Mouse (Mus musculus) stomach, postnatal 0 days (tissue): Measurements from ENCODE around the gene Tenm4. TPM values are rescaled to one million over a fixed set of nuclear protein-coding genes. Genes with fewer than 3 reads are reported as not detected.

Experiments
- ATAC-seq: fragments of 200-750 bp; cut with Nextera tagmentation; 2 replicates; pipeline ENCODE4 v1.8.0; 2017; ENCODE audit not compliant: low FRiP score, low TSS enrichment
- DNase-seq: peaks from one replicate; pipeline ENCODE4 v3.0.0-alpha.2; 2016; ENCODE audit warnings: low spot score
- H3K27ac ChIP-seq: fragments of 300-500 bp; sonication (generic); replicated peaks from 2 replicates; pipeline ENCODE4 v1.5.1; 2014; ENCODE audit warnings: mild to moderate bottlenecking, control low read depth
- H3K27me3 ChIP-seq: fragments of 300-500 bp; sonication (generic); 2 replicates; pipeline ENCODE4 v1.6.1; 2014; ENCODE audit warnings: low read length; ENCODE audit not compliant: control insufficient read depth, insufficient read depth
- H3K36me3 ChIP-seq: fragments of 300-500 bp; sonication (generic); 2 replicates; pipeline ENCODE4 v1.6.1; 2014; ENCODE audit warnings: low read length, mixed read lengths; ENCODE audit not compliant: control insufficient read depth, insufficient read depth
- H3K4me1 ChIP-seq: fragments of 300-500 bp; sonication (generic); replicated peaks from 2 replicates; pipeline ENCODE4 v1.6.1; 2014; ENCODE audit warnings: antibody characterized with exemption; ENCODE audit not compliant: control insufficient read depth, insufficient read depth
- H3K4me2 ChIP-seq: fragments of 300-500 bp; sonication (generic); replicated peaks from 2 replicates; pipeline ENCODE4 v1.6.1; 2014; ENCODE audit warnings: low read depth, mild to moderate bottlenecking, control low read depth, moderate library complexity
- H3K4me3 ChIP-seq: fragments of 300-500 bp; sonication (generic); 2 replicates; pipeline ENCODE4 v1.5.1; 2014; ENCODE audit warnings: low read depth, low read length, control low read depth
- H3K9ac ChIP-seq: fragments of 300-500 bp; sonication (generic); 2 replicates; pipeline ENCODE4 v1.6.1; 2014; ENCODE audit warnings: mild to moderate bottlenecking, low read length, control low read depth, mixed read lengths
- H3K9me3 ChIP-seq: fragments of 300-500 bp; sonication (generic); 2 replicates; pipeline ENCODE4 v1.6.1; 2016; ENCODE audit warnings: low read length; ENCODE audit not compliant: control insufficient read depth
- CTCF ChIP-seq: IDR thresholded peaks from 2 replicates; pipeline ENCODE4 v1.5.1; 2016; ENCODE audit warnings: antibody characterized with exemption, low read depth, mild to moderate bottlenecking, moderate library complexity
- EP300 ChIP-seq: optimal IDR thresholded peaks from 2 replicates; pipeline ENCODE3; 2016; ENCODE audit warnings: antibody characterized with exemption
- WGBS: fragments of 180-500 bp; shearing (Covaris S2); extraction: QIAGEN DNeasy Blood & Tissue Kit; methylation state at CpG from one replicate; pipeline ENCODE4 v1.1.7; 2014; 5-methylcytosine and 5-hydroxymethylcytosine counted together
- polyA plus RNA-seq: library from polyadenylated mRNA; unstranded; fragments of >200 nt; fragmentation: Nextera tagmentation; extraction: Ambion mirVana; gene quantifications from 2 replicates; pipeline ENCODE4 v1.2.1, GENCODE M21; 2015

Gene Tenm4
- polyA plus RNA-seq, 1 experiment from 2014 or later: 7.2 TPM

- no peaks in the 10 kb centered on the region for H3K27me3 ChIP-seq
- WGBS: 94% methylated on average over 7 of the region's 7 CpGs
- ATAC-seq (no peak), DNase-seq (no peak)
- no peak overlapping the region for H3K4me3 ChIP-seq
- no peak overlapping the region for H3K9ac ChIP-seq
- no peaks in the 10 kb centered on the region for H3K36me3 ChIP-seq
- 0 out of 2 replicates have a peak, but pooled peaks cover under 1% of the 10 kb centered on the region for H3K4me1 ChIP-seq
- TF ChIP-seq EP300 (no peak), CTCF (no peak)
- H3K27ac ChIP-seq: no peak overlapping the region
- no peaks in the 10 kb centered on the region for H3K9me3 ChIP-seq
- no peak overlapping the region for H3K4me2 ChIP-seq
Measured at GRCm38 (mm10) chr7:96649171-96649570, 478.1 kb downstream of the Tenm4 start.

DNA sequence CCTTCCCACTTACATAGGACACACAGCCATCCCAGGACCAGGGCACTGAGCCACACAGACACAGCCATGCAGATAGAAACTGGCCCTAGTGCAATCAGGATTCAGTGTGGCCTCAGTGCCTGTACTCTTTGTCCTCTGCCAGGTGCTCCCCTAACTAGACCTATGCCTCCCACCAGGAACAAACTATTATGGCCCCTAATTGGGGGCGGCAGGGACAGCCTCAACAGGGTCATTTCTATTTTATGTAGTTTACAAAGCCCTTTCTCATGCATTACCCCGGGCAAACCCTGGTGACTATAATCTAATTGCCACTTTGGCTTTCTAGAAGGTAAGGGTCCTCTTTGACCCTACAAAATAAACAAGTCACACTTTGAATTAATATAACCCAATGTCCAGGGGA is 479.4 kb downstream of the Tenm4 start:
- no peak overlapping the region for H3K27ac ChIP-seq
- no peaks in the 10 kb centered on the region for H3K4me1 ChIP-seq
- TF ChIP-seq CTCF: no peak
- TF ChIP-seq EP300: no peak
- WGBS: 47% methylated on average over 2 of the region's 2 CpGs
- DNase-seq: no peak
- no peaks in the 10 kb centered on the region for H3K27me3 ChIP-seq
- H3K9ac ChIP-seq: no peak overlapping the region
- no peak overlapping the region for H3K4me2 ChIP-seq
- H3K4me3 ChIP-seq: no peak overlapping the region
- no peaks in the 10 kb centered on the region for H3K36me3 ChIP-seq
- no peak for ATAC-seq
- no peaks in the 10 kb centered on the region for H3K9me3 ChIP-seq

GRCm38 (mm10) chr7:96651055-96651454 is 480.0 kb downstream of the Tenm4 start:
- TF ChIP-seq CTCF (no peak), EP300 (no peak)
- no peak overlapping the region for H3K4me2 ChIP-seq
- no peaks in the 10 kb centered on the region for H3K36me3 ChIP-seq
- ATAC-seq (no peak), DNase-seq (no peak)
- no peak overlapping the region for H3K27ac ChIP-seq
- no peak overlapping the region for H3K4me3 ChIP-seq
- no peaks in the 10 kb centered on the region for H3K9me3 ChIP-seq
- H3K4me1 ChIP-seq: no peaks in the 10 kb centered on the region
- no peak overlapping the region for H3K9ac ChIP-seq
- WGBS: 62% methylated on average over 6 of the region's 6 CpGs
- no peaks in the 10 kb centered on the region for H3K27me3 ChIP-seq

DNA sequence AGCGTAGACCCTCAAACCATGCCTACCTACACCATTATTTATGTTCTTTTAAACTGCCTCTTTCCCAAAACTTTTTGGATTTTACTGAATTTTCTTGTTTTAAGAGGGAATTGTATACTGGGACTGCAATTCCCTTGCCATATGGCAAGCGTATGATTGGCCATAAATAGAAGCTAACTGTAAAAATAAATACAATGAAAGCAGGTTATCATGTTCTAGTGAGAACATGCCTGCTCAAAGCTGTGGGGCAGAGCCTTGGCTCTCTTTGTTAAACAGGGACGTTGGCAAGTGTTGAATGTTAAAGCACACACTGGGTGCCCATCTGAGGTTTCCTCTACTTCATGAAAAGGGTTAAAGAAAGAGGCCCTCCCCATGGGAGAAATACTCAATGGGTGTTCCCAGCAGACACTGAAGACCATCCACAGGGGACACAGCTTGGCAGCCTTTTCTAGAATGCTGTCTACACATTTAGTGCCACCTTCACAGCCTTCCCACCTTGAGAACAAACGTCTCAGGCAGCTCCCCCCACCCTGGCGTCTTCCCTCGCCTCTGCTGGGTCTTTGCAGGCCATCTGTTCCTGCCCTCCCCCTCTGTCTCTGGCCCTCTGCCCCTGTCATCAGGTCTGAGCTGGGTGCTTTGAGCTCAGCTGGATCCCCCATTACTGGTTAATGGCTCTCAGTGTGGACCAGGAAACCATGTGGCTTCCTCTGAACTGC is 480.7 kb downstream of the Tenm4 start:
- no peaks in the 10 kb centered on the region for H3K27me3 ChIP-seq
- no peaks in the 10 kb centered on the region for H3K36me3 ChIP-seq
- H3K4me3 ChIP-seq: no peak overlapping the region
- no peak overlapping the region for H3K4me2 ChIP-seq
- H3K9ac ChIP-seq: no peak overlapping the region
- H3K27ac ChIP-seq: no peak overlapping the region
- no peak for DNase-seq
- no peak for ATAC-seq
- no peaks in the 10 kb centered on the region for H3K9me3 ChIP-seq
- TF ChIP-seq EP300 (no peak), CTCF (no peak)
- 42% methylated on average over 6 of the region's 6 CpGs for WGBS
- H3K4me1 ChIP-seq: no peaks in the 10 kb centered on the region

GRCm38 (mm10) chr7:96652844-96653243 is 481.8 kb downstream of the Tenm4 start:
- H3K9me3 ChIP-seq: no peaks in the 10 kb centered on the region
- no peaks in the 10 kb centered on the region for H3K36me3 ChIP-seq
- no peak for DNase-seq
- no peak for TF ChIP-seq CTCF
- TF ChIP-seq EP300: no peak
- no peak overlapping the region for H3K27ac ChIP-seq
- 38% methylated on average over 3 of the region's 3 CpGs for WGBS
- H3K27me3 ChIP-seq: no peaks in the 10 kb centered on the region
- H3K9ac ChIP-seq: no peak overlapping the region
- H3K4me1 ChIP-seq: 0 out of 2 replicates have a peak, but pooled peaks cover 2% of the 10 kb centered on the region
- no peak for ATAC-seq
- no peak overlapping the region for H3K4me2 ChIP-seq
- no peak overlapping the region for H3K4me3 ChIP-seq

DNA sequence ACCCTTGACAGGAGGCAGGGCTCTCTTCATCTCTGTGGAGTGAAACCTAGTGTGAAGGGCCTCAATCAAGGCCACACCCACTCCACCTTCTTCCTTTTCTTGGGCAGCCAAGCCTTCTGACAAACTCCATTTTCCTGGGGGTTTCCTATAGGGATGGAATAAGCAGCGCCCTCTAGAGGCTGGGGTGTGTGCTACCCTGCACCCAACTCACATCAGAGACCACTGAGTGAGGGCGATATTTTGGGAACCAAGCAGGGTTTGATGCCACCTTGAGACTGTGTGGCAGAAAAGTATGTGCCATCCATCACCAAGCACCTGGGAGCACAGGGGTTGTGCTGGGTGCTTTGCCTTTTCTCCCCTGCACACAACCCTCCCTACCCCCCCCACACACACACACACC is 483.2 kb downstream of the Tenm4 start:
- no peak overlapping the region for H3K4me3 ChIP-seq
- 71% methylated on average over 2 of the region's 2 CpGs for whole genome bisulfite sequencing
- no peak overlapping the region for H3K9ac ChIP-seq
- no peaks in the 10 kb centered on the region for H3K9me3 ChIP-seq
- H3K27me3 ChIP-seq: no peaks in the 10 kb centered on the region
- H3K4me2 ChIP-seq: no peak overlapping the region
- DNase-seq (no peak), ATAC-seq (no peak)
- TF ChIP-seq EP300: no peak
- TF ChIP-seq CTCF: peak; percentile 44; the same call in 1 of the 2 replicates
- H3K4me1 ChIP-seq: 0 out of 2 replicates have a peak, but pooled peaks cover 2% of the 10 kb centered on the region
- H3K27ac ChIP-seq: no peak overlapping the region
- no peaks in the 10 kb centered on the region for H3K36me3 ChIP-seq
